Mouse (Mus musculus) layer of hippocampus, postnatal 25 days (tissue): ENCODE measurements around the gene Atp8b4. TPM values are rescaled to one million over a fixed set of nuclear protein-coding genes. Genes with fewer than 3 reads are reported as not detected.

Source experiments
- DNase-seq, 2 experiments: peaks; one replicate each; pipeline ENCODE4 v3.0.0; 2022; ENCODE audit warnings: mixed read lengths in 2 of 2, low spot score in 1 of 2; ENCODE audit errors: extremely low spot score in 1 of 2
- total RNA-seq, 2 experiments: library from RNA; stranded (reverse); gene quantifications; 2 replicates each; pipeline ENCODE4 v1.2.3; 2021

Gene Atp8b4
- total RNA-seq, 2 experiments from 2014 or later: not detected

GRCm38 (mm10) chr2:126441586-126441985 lies 58.9 kb downstream of the Atp8b4 start:
- DNase-seq: no peak

- no peak for DNase-seq
Measured at GRCm38 (mm10) chr2:126434712-126435111, 65.8 kb downstream of the Atp8b4 start.

- DNase-seq: no peak
Measured at GRCm38 (mm10) chr2:126434305-126434704, 66.2 kb downstream of the Atp8b4 start.

GRCm38 (mm10) chr2:126432481-126433066 lies 67.9 kb downstream of the Atp8b4 start:
- no peak for DNase-seq

- peak; percentile 16 to 49 for DNase-seq
Measured at GRCm38 (mm10) chr2:126429282-126429681, 71.2 kb downstream of the Atp8b4 start.

GRCm38 (mm10) chr2:126425223-126425622 lies 75.3 kb downstream of the Atp8b4 start:
- no peak for DNase-seq

GRCm38 (mm10) chr2:126424714-126425113 lies 75.8 kb downstream of the Atp8b4 start:
- no peak for DNase-seq

GRCm38 (mm10) chr2:126420901-126421300 lies 79.6 kb downstream of the Atp8b4 start:
- no peak for DNase-seq

- no peak for DNase-seq
Measured at GRCm38 (mm10) chr2:126418916-126419315, 81.6 kb downstream of the Atp8b4 start.

GRCm38 (mm10) chr2:126416772-126417171 lies 83.7 kb downstream of the Atp8b4 start:
- no peak for DNase-seq

GRCm38 (mm10) chr2:126415981-126416380 lies 84.5 kb downstream of the Atp8b4 start:
- no peak for DNase-seq

- DNase-seq: no peak
Measured at GRCm38 (mm10) chr2:126412759-126413158, 87.7 kb downstream of the Atp8b4 start.

GRCm38 (mm10) chr2:126399454-126399853 lies 101.0 kb downstream of the Atp8b4 start:
- no peak for DNase-seq

GRCm38 (mm10) chr2:126399017-126399416 lies 101.5 kb downstream of the Atp8b4 start:
- DNase-seq: no peak

GRCm38 (mm10) chr2:126398216-126398615 lies 102.3 kb downstream of the Atp8b4 start:
- no peak for DNase-seq

- DNase-seq: no peak
Measured at GRCm38 (mm10) chr2:126397513-126397912, 103.0 kb downstream of the Atp8b4 start.

- no peak for DNase-seq
Measured at GRCm38 (mm10) chr2:126394924-126395323, 105.5 kb downstream of the Atp8b4 start.

- no peak for DNase-seq
Measured at GRCm38 (mm10) chr2:126387458-126388037, 112.9 kb downstream of the Atp8b4 start.

GRCm38 (mm10) chr2:126386056-126386455 lies 114.4 kb downstream of the Atp8b4 start:
- no peak for DNase-seq

- DNase-seq: no peak
Measured at GRCm38 (mm10) chr2:126380300-126380699, 120.2 kb downstream of the Atp8b4 start.

GRCm38 (mm10) chr2:126371634-126372033 lies 128.8 kb downstream of the Atp8b4 start:
- DNase-seq: no peak

GRCm38 (mm10) chr2:126369815-126370214 lies 130.7 kb downstream of the Atp8b4 start:
- no peak for DNase-seq
